Mouse (Mus musculus): ENCODE results near the gene Mpp3. TPM values are rescaled to one million over a fixed set of nuclear protein-coding genes. Genes with fewer than 3 reads are reported as not detected.

The Mpp3 gene
- polyA plus RNA-seq, 1 experiment from 2014 or later, result 0.24 TPM

DNA sequence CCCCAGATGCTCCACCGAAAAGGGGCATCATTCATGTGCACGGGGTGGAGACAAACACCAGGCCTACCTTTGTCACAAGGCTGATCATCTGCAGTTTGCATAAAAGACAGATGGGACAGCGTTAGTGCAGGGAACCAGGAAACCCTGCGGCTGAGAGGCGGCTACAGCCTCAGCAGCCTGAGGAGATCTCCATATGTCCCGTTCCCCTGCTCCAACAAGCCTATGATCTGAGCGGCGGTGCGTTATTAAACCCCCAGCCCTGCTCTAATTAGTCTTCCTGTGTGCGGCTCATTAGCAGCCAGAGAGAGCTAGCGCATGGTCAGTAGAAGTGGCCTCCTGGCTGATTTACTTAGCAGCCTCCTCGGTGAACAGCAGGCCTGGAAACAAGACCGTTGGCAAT, 18.1 kb downstream of the Mpp3 start:
- Histone ChIP-seq H3K4me2 (no peak overlapping the region), H3K9ac (no peak overlapping the region), H3K4me1 (replicated peaks) (no peaks in the 10 kb centered on the region), H3K4me3 (replicated peaks) (no peak overlapping the region), H3K27me3 (no peaks in the 10 kb centered on the region), H3K9me3 (replicated peaks) (no peaks in the 10 kb centered on the region), H3K36me3 (replicated peaks) (no peaks in the 10 kb centered on the region), H3K27ac (replicated peaks) (no peak overlapping the region)
- no peak for ATAC-seq (ENCODE audit: insufficient read depth)
- WGBS (ENCODE audit: insufficient replicate concordance), result 79% methylated on average over 13 of the region's 13 CpGs

DNA sequence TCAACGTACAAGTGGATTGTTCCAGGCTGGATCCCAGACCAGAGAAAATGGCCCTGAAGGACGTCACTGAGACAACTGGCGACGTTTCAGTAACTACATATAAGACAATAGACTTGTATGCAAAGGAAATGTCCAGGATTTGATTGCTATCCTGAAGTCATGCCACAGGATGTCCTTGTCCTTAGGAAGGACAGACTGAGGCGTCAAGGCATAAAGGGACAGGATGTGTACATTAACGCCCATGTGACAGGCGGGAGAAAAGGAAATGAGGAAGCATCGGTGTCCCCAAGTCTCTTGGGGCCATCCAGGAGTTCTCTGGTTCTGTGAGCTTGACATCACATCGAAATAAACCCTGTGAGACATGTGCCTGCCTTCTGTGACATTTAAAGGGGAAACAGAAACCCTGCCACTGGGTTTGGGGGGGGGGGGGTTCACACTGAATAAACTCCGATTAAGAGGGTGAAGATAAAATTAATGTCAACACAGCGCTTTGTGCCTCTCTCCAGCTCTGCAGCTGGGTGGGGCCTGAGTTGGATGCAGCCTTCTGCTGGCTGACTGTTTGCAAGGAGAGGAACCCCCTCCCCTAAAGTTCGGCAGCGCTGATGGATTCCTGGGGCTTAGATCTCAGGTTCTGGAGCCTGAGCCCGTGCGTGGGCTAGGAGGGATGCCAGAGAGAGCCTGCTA, 19.2 kb downstream of the Mpp3 start:
- Histone ChIP-seq H3K9me3 (replicated peaks) (no peaks in the 10 kb centered on the region), H3K36me3 (replicated peaks) (no peaks in the 10 kb centered on the region)
- 49% methylated on average over 15 of the region's 15 CpGs for WGBS (ENCODE audit: insufficient replicate concordance)

DNA sequence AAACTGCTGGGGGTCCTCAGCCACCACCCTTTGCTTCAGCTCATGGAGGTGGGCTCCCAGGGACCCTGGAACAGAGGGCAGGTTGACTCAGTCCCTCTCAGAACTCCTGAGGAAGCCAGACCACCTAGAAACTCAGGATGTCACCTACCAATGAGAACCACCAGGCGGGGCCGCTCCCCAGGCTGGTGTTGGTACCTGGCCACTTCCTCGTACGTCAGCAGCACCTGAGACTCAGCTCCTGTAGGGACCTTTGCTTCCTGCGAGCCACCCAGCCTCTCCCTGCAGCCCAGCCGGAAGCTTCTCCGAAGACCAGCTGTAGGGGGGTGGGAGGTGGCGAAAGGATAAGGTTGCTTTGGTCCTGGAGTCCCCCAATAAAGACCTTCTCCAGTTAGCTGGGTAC, 19.9 kb downstream of the Mpp3 start:
- H3K36me3 ChIP-seq (replicated peaks), result no peaks in the 10 kb centered on the region
- H3K27me3 ChIP-seq, result no peaks in the 10 kb centered on the region
- no peak overlapping the region for H3K27ac ChIP-seq (replicated peaks)
- WGBS (ENCODE audit: insufficient replicate concordance), result 69% methylated on average over 8 of the region's 8 CpGs
- H3K9me3 ChIP-seq (replicated peaks), result no peaks in the 10 kb centered on the region
- no peak overlapping the region for H3K4me2 ChIP-seq
- H3K9ac ChIP-seq, result no peak overlapping the region
- H3K4me1 ChIP-seq (replicated peaks), result no peaks in the 10 kb centered on the region
- ATAC-seq (ENCODE audit: insufficient read depth), result no peak
- no peak overlapping the region for H3K4me3 ChIP-seq (replicated peaks)

More for the DNA sequence above, 19.2 kb downstream of the Mpp3 start:
- H3K4me3 ChIP-seq (replicated peaks), result no peak overlapping the region
- peak; percentile 42; the same call in 1 of the 2 replicates for ATAC-seq (ENCODE audit: insufficient read depth)
- no peak overlapping the region for H3K4me2 ChIP-seq
- H3K27ac ChIP-seq (replicated peaks), result no peak overlapping the region
- no peak overlapping the region for H3K9ac ChIP-seq
- no peaks in the 10 kb centered on the region for H3K27me3 ChIP-seq
- no peaks in the 10 kb centered on the region for H3K4me1 ChIP-seq (replicated peaks)

DNA sequence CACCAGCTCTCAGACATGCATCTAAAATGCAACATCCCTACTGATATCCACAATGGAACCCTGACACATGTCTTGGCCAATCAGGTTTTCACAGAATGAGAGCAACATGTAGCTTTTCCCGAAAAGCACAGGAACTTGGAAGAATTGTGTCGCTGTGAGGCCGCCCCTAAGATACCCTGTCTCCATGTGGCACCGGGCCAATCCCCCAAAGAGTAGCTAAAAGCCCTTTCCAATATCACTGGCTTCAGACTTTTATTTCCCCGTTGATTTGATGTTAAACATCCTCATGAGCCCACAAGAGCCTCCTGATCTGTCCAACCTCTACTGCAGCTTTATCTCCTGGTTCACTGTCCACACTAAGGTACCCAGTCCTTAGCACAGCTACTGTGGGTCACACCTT, 21.6 kb downstream of the Mpp3 start:
- Histone ChIP-seq H3K9ac (no peak overlapping the region), H3K27ac (replicated peaks) (no peak overlapping the region), H3K4me1 (replicated peaks) (no peaks in the 10 kb centered on the region), H3K27me3 (no peaks in the 10 kb centered on the region), H3K4me2 (no peak overlapping the region), H3K9me3 (replicated peaks) (no peaks in the 10 kb centered on the region), H3K4me3 (replicated peaks) (no peak overlapping the region), H3K36me3 (replicated peaks) (no peaks in the 10 kb centered on the region)
- 70% methylated on average over 5 of the region's 5 CpGs for WGBS (ENCODE audit: insufficient replicate concordance)
- no peak for ATAC-seq (ENCODE audit: insufficient read depth)

DNA sequence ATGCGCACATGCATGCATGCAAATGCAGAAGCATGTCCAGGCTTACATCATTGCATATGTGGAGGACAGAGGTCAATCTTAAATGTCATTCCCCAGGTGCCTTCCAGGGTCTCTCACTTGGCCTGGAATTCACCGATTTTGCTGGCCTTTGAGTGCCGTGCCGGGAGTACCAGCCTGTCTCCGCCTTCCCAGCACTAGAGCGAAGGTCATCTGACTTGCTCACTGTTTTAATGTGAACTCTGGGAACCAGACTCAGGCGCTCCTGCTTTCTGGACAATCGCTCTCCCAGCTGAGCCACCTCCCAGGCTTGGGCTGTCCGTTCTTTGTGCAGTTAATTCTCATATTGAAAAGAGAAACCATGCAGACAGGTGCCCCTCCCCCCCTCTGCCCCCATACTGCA, 22.0 kb downstream of the Mpp3 start:
- Histone ChIP-seq H3K4me2 (no peak overlapping the region), H3K27ac (replicated peaks) (no peak overlapping the region), H3K27me3 (no peaks in the 10 kb centered on the region), H3K9ac (no peak overlapping the region), H3K36me3 (replicated peaks) (no peaks in the 10 kb centered on the region), H3K9me3 (replicated peaks) (no peaks in the 10 kb centered on the region), H3K4me1 (replicated peaks) (no peaks in the 10 kb centered on the region), H3K4me3 (replicated peaks) (no peak overlapping the region)
- WGBS (ENCODE audit: insufficient replicate concordance), result 69% methylated on average over 9 of the region's 9 CpGs
- ATAC-seq (ENCODE audit: insufficient read depth), result no peak

DNA sequence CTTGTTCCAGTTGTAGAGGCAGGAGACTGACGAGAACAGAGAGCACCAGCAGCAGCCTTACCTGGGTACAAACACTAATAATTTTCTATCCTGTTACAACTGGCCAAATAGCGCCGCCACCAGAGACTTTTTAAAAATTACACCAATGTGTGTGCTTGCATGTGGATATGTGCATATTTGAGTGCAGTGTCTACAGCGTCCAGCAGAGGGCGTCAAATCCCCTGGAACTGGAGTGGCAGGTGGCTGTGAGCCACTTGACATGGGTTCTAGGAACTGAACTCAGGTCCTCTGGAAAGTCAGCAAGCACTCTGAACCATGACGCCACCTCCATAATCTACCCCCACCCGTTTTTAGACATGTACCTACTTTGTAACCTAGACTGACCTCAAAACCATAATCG, 24.0 kb downstream of the Mpp3 start:
- ATAC-seq (ENCODE audit: insufficient read depth), result no peak
- no peaks in the 10 kb centered on the region for H3K27me3 ChIP-seq

DNA sequence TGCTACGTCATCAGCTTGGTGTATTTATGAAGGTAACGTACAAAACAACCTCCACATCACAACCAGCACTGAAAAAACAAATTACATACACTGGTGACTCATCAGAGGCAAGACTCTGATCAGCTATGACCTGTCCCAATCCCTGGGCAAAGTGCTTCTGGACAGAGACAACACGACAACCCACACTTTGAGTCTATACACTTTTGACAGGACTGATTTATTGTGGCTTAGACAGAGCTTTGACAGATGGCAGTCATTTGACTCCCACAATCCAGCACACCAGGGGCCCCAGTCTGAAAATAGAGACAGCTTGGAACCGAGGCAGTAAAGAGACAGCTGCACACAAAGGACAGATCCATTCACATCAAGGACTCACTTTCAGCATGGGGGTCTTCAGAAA, 28.8 kb downstream of the Mpp3 start:
- no peaks in the 10 kb centered on the region for H3K27me3 ChIP-seq
- no peak overlapping the region for H3K9ac ChIP-seq
- H3K4me2 ChIP-seq, result no peak overlapping the region
- 56% methylated on average over 4 of the region's 4 CpGs for WGBS (ENCODE audit: insufficient replicate concordance)
- H3K4me3 ChIP-seq (replicated peaks), result no peak overlapping the region
- H3K4me1 ChIP-seq (replicated peaks), result peaks cover 11% of the 10 kb centered on the region
- H3K9me3 ChIP-seq (replicated peaks), result no peaks in the 10 kb centered on the region
- no peak overlapping the region for H3K27ac ChIP-seq (replicated peaks)
- H3K36me3 ChIP-seq (replicated peaks), result no peaks in the 10 kb centered on the region
- ATAC-seq (ENCODE audit: insufficient read depth), result no peak

More for the DNA sequence above, 24.0 kb downstream of the Mpp3 start:
- WGBS (ENCODE audit: insufficient replicate concordance), result 81% methylated on average over 8 of the region's 8 CpGs
- no peaks in the 10 kb centered on the region for H3K9me3 ChIP-seq (replicated peaks)
- no peak overlapping the region for H3K4me3 ChIP-seq (replicated peaks)
- H3K4me1 ChIP-seq (replicated peaks), result no peaks in the 10 kb centered on the region
- H3K4me2 ChIP-seq, result no peak overlapping the region
- no peaks in the 10 kb centered on the region for H3K36me3 ChIP-seq (replicated peaks)
- no peak overlapping the region for H3K9ac ChIP-seq
- H3K27ac ChIP-seq (replicated peaks), result no peak overlapping the region

DNA sequence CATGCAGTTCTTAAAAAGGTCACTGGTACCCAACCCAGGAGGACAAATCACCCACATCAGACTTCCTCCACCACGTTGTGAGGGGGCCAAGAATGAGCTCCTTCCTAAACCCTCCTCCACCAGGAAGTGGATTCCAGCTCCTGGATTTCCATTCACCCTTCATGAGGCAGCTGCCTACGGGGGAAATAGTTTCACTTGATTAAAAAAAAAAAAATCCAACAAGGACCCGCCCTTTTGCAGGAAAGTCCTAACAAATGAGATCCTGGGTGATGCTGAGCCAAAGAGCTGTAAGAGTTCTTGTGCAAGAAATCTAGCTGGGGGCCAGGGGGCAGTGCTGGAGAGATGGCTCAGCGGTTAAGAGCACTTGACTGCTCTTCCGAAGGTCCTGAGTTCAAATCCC, 30.0 kb downstream of the Mpp3 start:
- ATAC-seq (ENCODE audit: insufficient read depth), result no peak
- no peak overlapping the region for H3K27ac ChIP-seq (replicated peaks)
- 38% methylated on average over 5 of the region's 5 CpGs for WGBS (ENCODE audit: insufficient replicate concordance)

DNA sequence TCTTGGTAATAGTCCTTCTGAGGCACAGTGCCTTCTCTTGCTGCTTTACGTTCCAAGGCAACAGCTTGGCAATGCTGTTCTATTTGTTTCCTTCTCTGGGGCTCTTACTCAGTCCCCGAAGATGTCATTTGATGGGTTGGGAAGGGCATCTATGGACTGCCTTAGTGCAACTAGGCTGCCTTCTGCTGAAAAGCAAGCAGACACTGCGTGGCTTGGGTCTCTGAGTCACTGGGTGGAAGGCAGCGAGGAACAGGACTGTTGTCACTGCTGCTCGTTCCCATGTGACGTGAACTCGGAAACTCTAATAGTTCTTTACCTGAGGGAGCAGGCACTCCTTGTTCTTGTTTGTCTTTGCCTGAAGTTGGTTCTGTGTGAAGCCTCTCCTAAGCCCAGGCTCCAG, 32.3 kb downstream of the Mpp3 start:
- H3K4me2 ChIP-seq, result no peak overlapping the region
- no peak overlapping the region for H3K4me3 ChIP-seq (replicated peaks)
- H3K27ac ChIP-seq (replicated peaks), result no peak overlapping the region
- H3K9ac ChIP-seq, result no peak overlapping the region
- H3K27me3 ChIP-seq, result no peaks in the 10 kb centered on the region
- H3K9me3 ChIP-seq (replicated peaks), result no peaks in the 10 kb centered on the region
- WGBS (ENCODE audit: insufficient replicate concordance), result 69% methylated on average over 7 of the region's 7 CpGs
- no peak for ATAC-seq (ENCODE audit: insufficient read depth)
- H3K36me3 ChIP-seq (replicated peaks), result no peaks in the 10 kb centered on the region
- H3K4me1 ChIP-seq (replicated peaks), result peaks cover 34% of the 10 kb centered on the region

More for the DNA sequence above, 30.0 kb downstream of the Mpp3 start:
- Histone ChIP-seq H3K9ac (no peak overlapping the region), H3K9me3 (replicated peaks) (no peaks in the 10 kb centered on the region), H3K36me3 (replicated peaks) (no peaks in the 10 kb centered on the region), H3K27me3 (no peaks in the 10 kb centered on the region), H3K4me1 (replicated peaks) (peaks cover 22% of the 10 kb centered on the region), H3K4me3 (replicated peaks) (no peak overlapping the region), H3K4me2 (no peak overlapping the region)

DNA sequence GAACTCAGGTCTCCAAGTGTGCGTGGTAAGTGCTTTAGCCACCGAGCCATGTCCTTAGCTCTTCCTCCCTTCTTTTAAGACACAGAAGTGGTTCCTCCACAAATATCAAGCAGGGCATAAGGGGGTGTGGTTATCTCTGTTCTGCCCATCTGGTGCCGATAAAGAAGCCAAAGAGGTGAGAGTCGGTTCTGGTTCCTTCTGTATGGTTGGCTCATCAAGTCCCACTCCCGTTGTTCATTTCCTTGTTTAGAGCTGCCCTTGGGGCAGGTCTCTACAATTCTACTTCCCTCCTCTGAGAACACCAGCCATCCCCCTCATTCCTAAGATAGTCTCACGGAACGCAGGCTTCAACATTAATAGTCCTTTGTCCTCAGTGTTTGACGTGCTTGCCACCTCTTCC, 34.2 kb downstream of the Mpp3 start:
- H3K4me3 ChIP-seq (replicated peaks), result no peak overlapping the region; the same call in 1 of the 2 replicates
- peak overlapping the region; percentile 80 for H3K27ac ChIP-seq (replicated peaks)
- H3K9ac ChIP-seq, result 0 out of 2 replicates have a peak overlapping the region, but pooled peaks have one; percentile 17
- peak; percentile 92 for ATAC-seq (ENCODE audit: insufficient read depth)
- H3K4me2 ChIP-seq, result peak overlapping the region; percentile 60
- no peaks in the 10 kb centered on the region; the same call in 1 of the 2 replicates for H3K27me3 ChIP-seq
- no peaks in the 10 kb centered on the region for H3K36me3 ChIP-seq (replicated peaks)
- H3K4me1 ChIP-seq (replicated peaks), result peaks cover 34% of the 10 kb centered on the region
- WGBS (ENCODE audit: insufficient replicate concordance), result 32% methylated on average over 8 of the region's 8 CpGs
- H3K9me3 ChIP-seq (replicated peaks), result no peaks in the 10 kb centered on the region

DNA sequence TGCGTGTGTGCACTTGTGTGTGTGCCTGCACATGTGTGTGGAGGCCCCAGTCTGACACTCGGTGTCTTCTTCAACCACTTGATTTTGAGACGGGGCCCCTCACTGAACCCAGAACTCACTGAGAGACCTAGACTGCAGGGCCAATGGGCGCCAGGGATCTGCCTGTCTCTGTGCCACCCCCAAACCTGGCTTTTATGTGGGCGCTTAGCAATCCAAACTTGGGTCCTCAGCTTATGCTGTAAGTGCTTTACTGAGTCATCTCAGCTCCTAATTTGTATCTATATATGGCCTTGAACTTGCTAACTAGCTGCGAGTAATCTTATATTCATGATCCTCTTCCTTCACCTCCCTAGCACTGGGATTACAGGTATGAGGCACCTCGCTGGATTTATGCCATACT, 35.9 kb downstream of the Mpp3 start:
- ATAC-seq (ENCODE audit: insufficient read depth), result no peak
- Histone ChIP-seq H3K9ac (no peak overlapping the region), H3K27ac (replicated peaks) (no peak overlapping the region), H3K4me1 (replicated peaks) (peaks cover 27% of the 10 kb centered on the region), H3K4me2 (no peak overlapping the region), H3K4me3 (replicated peaks) (no peak overlapping the region), H3K9me3 (replicated peaks) (no peaks in the 10 kb centered on the region), H3K27me3 (peaks cover 11% of the 10 kb centered on the region), H3K36me3 (replicated peaks) (no peaks in the 10 kb centered on the region)
- WGBS (ENCODE audit: insufficient replicate concordance), result 69% methylated on average over 7 of the region's 7 CpGs

DNA sequence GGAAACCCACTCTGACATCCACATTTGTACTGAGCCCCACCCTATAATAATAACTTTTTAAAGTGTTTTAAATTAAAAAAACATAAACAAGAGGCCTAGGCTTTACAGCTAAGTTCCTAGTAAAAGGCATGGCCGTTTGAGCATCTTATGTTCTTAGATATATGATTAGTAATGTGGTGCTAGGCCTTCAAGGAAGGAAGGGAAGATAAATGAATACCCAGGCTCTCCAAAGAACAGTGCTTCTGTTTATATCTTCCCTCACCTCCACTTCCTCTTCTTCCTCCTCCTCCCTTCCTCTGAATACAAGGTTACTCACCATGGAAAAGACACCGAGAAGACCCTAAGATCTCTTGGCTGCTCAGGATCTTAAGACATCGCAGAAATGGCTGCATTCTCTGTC, 36.4 kb downstream of the Mpp3 start:
- Histone ChIP-seq H3K9me3 (replicated peaks) (no peaks in the 10 kb centered on the region), H3K27me3 (peaks cover 17% of the 10 kb centered on the region), H3K9ac (no peak overlapping the region), H3K36me3 (replicated peaks) (no peaks in the 10 kb centered on the region), H3K4me3 (replicated peaks) (no peak overlapping the region), H3K4me2 (no peak overlapping the region), H3K27ac (replicated peaks) (no peak overlapping the region), H3K4me1 (replicated peaks) (peaks cover 28% of the 10 kb centered on the region)
- ATAC-seq (ENCODE audit: insufficient read depth), result no peak
- 45% methylated on average over 3 of the region's 3 CpGs for WGBS (ENCODE audit: insufficient replicate concordance)

All from liver, embryonic 15.5 days (tissue).